Mouse (Mus musculus) left cerebral cortex, postnatal 36 days (tissue): ENCODE measurements around the gene Trim45. TPM values are rescaled to one million over a fixed set of nuclear protein-coding genes. Genes with fewer than 3 reads are reported as not detected.

Experiments used
- total RNA-seq, 2 experiments: library from RNA; stranded (reverse); gene quantifications; 2 replicates each; pipeline ENCODE4 v1.2.3; 2021

Trim45 gene
- total RNA-seq, 2 experiments from 2014 or later, result 9.3 to 11.6 TPM

Other genes with a start within 250 kb of the Trim45 start
- 100 to 1,000 TPM; 170 to 172 TPM for gene Man1a2, start 236.7 kb upstream of the Trim45 start, total RNA-seq
- under 1 TPM; 0.29 to 0.32 TPM for gene Vtcn1, start 96.7 kb upstream of the Trim45 start, total RNA-seq
- gene Ttf2, start 47.5 kb downstream of the Trim45 start, total RNA-seq, result 1 to 10 TPM; 1.4 TPM
- under 1 TPM; 0.27 to 0.86 TPM for gene Cd101, start 107.4 kb downstream of the Trim45 start, total RNA-seq
- 10 to 100 TPM; 36.9 to 41.2 TPM for gene Ptgfrn, start 188.1 kb downstream of the Trim45 start, total RNA-seq